Comparison of ENCODE assay signal across 8 mouse cellular contexts in the genomic region with DNA sequence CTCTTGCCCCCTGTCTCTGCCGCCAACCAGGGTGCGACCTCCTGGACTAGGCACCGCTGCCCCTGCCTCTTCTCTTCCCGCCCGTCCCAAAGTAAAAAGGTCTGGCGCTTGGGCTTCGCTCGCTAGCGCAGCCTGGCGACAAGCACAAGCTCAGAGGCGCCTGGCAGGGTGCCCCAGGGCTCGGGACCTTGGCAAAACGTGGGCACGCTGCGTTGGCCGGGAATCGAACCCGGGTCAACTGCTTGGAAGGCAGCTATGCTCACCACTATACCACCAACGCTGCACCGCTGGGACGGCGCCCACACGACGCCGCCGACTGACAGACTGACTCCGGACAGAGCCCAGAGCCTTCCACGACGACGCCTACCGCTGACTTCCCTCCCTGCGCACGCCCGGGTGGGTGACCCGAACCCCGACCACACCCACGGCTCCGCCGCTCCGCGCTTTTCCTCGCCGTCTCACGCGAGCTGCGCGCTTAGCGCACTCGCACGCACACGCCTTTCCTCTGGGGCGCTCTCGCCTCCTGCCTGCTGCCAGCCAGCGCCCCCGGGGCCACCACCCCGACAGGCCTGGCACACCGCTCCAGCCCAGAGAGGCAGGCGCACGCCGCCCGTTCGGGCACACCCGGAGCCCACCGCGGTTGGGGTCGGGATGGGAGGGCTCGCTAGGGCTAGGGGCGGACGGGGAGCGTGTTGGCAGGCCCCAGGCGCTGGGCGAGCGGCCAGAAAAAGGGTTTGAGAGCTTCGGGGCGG. TPM values are rescaled to one million over a fixed set of nuclear protein-coding genes. Genes with fewer than 3 reads are reported as not detected.
DNase-seq lines count a peak whose midpoint lies in the region; ATAC-seq and TF ChIP-seq lines count a peak whose summit lies in the region.
"Not testable (repeated sequence)": the region's sequence is repeated elsewhere in the genome, so short reads cannot be mapped to it uniquely, and the experiment has no call there.

A gene (minus strand): TSS at position 445 of the 752 bp plus-strand sequence.

- peak; percentile 65 for TF ChIP-seq CTCF in liver, embryonic 14.5 days (IDR thresholded peaks at IDR 0.05; ENCODE audit: low read depth)

- not testable (repeated sequence) for H3K9me3 ChIP-seq in forebrain, embryonic 12.5 days; heart, embryonic 15.5 days (replicated peaks); liver, embryonic 14.5 days (ENCODE audit: control insufficient read depth, low read length); stomach, embryonic 14.5 days (ENCODE audit: control insufficient read depth, low read depth, low read length)

- WGBS in forebrain, embryonic 12.5 days, result 1% methylated on average over 44 of the region's 75 CpGs
- 1% methylated on average over 44 of the region's 75 CpGs for WGBS in heart, embryonic 15.5 days
- WGBS in liver, embryonic 14.5 days (ENCODE audit: insufficient replicate concordance), result 1% methylated on average over 38 of the region's 75 CpGs
- 1% methylated on average over 40 of the region's 75 CpGs for WGBS in stomach, embryonic 14.5 days

- H3K4me1 ChIP-seq in forebrain, embryonic 12.5 days; liver, embryonic 14.5 days (replicated peaks; ENCODE audit: control insufficient read depth in 2 of 2, insufficient read depth in 2 of 2, low read length in 1 of 2); stomach, embryonic 14.5 days (ENCODE audit: control insufficient read depth, insufficient read depth, low read length): not testable (repeated sequence)
- peaks cover 10% of the 10 kb centered on the region for H3K4me1 ChIP-seq in heart, embryonic 15.5 days (replicated peaks)

- TF ChIP-seq EP300 in liver, embryonic 14.5 days (IDR thresholded peaks at IDR 0.05; ENCODE audit: low read depth), result not testable (repeated sequence)

- H3K4me3 ChIP-seq in forebrain, embryonic 12.5 days (replicated peaks), result peak within 1 kb of the TSS; percentile 39
- peak within 1 kb of the TSS; percentile 36 for H3K4me3 ChIP-seq in heart, embryonic 15.5 days
- H3K4me3 ChIP-seq in liver, embryonic 14.5 days (ENCODE audit: insufficient read depth in 1 of 2, low read depth in 2 of 2, low read length in 2 of 2), result peak within 1 kb of the TSS; percentile 10 to 36
- H3K4me3 ChIP-seq in stomach, embryonic 14.5 days (ENCODE audit: low read depth, low read length), result peak within 1 kb of the TSS; percentile 36

- peaks cover 44% of the 10 kb centered on the region for H3K27me3 ChIP-seq in forebrain, embryonic 12.5 days
- H3K27me3 ChIP-seq in heart, embryonic 15.5 days, result peaks cover 37% of the 10 kb centered on the region
- peaks cover 20% of the 10 kb centered on the region for H3K27me3 ChIP-seq in liver, embryonic 14.5 days (ENCODE audit: control insufficient read depth, insufficient read depth, low read length)
- H3K27me3 ChIP-seq in stomach, embryonic 14.5 days (ENCODE audit: control insufficient read depth, insufficient read depth, low read length), result peaks cover 16% of the 10 kb centered on the region

- H3K27ac ChIP-seq in forebrain, embryonic 12.5 days; heart, embryonic 15.5 days; liver, embryonic 14.5 days; stomach, embryonic 14.5 days (ENCODE audit: low read length): not testable (repeated sequence)

- peak; percentile 67 to 68 for DNase-seq in CD8-positive naive resting alpha-beta T cell, adult 2 months (ENCODE audit: low read depth in 2 of 2, low spot score in 2 of 2)
- peak; percentile 90 for DNase-seq in c-Kit-positive CD71-positive TER-119-positive erythroid progenitor cells, embryonic 14.5 days (ENCODE audit: low spot score)
- peak; percentile 66 to 84 for DNase-seq in kidney, postnatal 25 days
- peak; percentile 55 to 72 (median 69) for DNase-seq in liver, embryonic 14.5 days (ENCODE audit: low read depth in 3 of 3, low spot score in 3 of 3)
- DNase-seq in natural killer cell, adult 2 months (ENCODE audit: low spot score in 2 of 2), result peak; percentile 71 to 76

- not testable (repeated sequence) for H3K36me3 ChIP-seq in forebrain, embryonic 12.5 days (replicated peaks); heart, embryonic 15.5 days; liver, embryonic 14.5 days (replicated peaks; ENCODE audit: control insufficient read depth, insufficient read depth, low read depth); stomach, embryonic 14.5 days (ENCODE audit: control insufficient read depth, insufficient read depth, low read length)

- H3K9ac ChIP-seq in forebrain, embryonic 12.5 days, result 0 out of 2 replicates have a peak within 1 kb of the TSS, but pooled peaks have one; percentile 8
- not testable (repeated sequence) for H3K9ac ChIP-seq in heart, embryonic 15.5 days; liver, embryonic 14.5 days (replicated peaks)
- H3K9ac ChIP-seq in stomach, embryonic 14.5 days (replicated peaks; ENCODE audit: low read depth, low read length), result 0 out of 2 replicates have a peak within 1 kb of the TSS, but pooled peaks have one; percentile 4

- peak; percentile 75 for ATAC-seq in forebrain, embryonic 12.5 days (ENCODE audit: low FRiP score)
- ATAC-seq in heart, embryonic 15.5 days (replicated peaks; ENCODE audit: insufficient number of reproducible peaks, insufficient read depth, low FRiP score, low read depth), result peak; percentile 64
- peak; percentile 69 for ATAC-seq in liver, embryonic 14.5 days (ENCODE audit: insufficient read depth)
- peak; percentile 53 for ATAC-seq in stomach, embryonic 14.5 days (ENCODE audit: insufficient number of reproducible peaks, insufficient read depth, low FRiP score, low read depth)

- H3K4me2 ChIP-seq in forebrain, embryonic 12.5 days, result peak within 1 kb of the TSS; percentile 51
- H3K4me2 ChIP-seq in heart, embryonic 15.5 days, result peak within 1 kb of the TSS; percentile 53
- peak within 1 kb of the TSS; percentile 53 for H3K4me2 ChIP-seq in liver, embryonic 14.5 days (ENCODE audit: low read depth)
- peak within 1 kb of the TSS; percentile 46 for H3K4me2 ChIP-seq in stomach, embryonic 14.5 days (replicated peaks; ENCODE audit: low read depth, low read length)

RNA-seq across cellular contexts. Expression of the gene that starts here (rescaled TPM):
- 4.8 and 4.9 TPM in 2 replicates for polyA plus RNA-seq in forebrain, embryonic 12.5 days (2016; fragmentation: Nextera tagmentation; extraction: Ambion mirVana)
- polyA plus RNA-seq in heart, embryonic 15.5 days (2015; fragmentation: Nextera tagmentation; extraction: Ambion mirVana), result 10.4 and 11.9 TPM in 2 replicates
- polyA plus RNA-seq in liver, embryonic 14.5 days (2012; rRNA removed), result 12.7 and 14.6 TPM in 2 replicates
- polyA plus RNA-seq in liver, embryonic 14.5 days (2014; fragmentation: Nextera tagmentation; extraction: Ambion mirVana), result 19.2 and 24.6 TPM in 2 replicates
- 11.1 and 14.8 TPM in 2 replicates for polyA plus RNA-seq in stomach, embryonic 14.5 days (2014; fragmentation: Nextera tagmentation; extraction: Ambion mirVana)
